Mouse (Mus musculus) forebrain, embryonic 14.5 days (tissue): ENCODE data around the gene Tnfrsf14. TPM values are rescaled to one million over a fixed set of nuclear protein-coding genes. Genes with fewer than 3 reads are reported as not detected.

Source experiments
- ATAC-seq: fragments of 200-750 bp; cut with Nextera tagmentation; 2 replicates; pipeline ENCODE4 v1.8.0; 2017; ENCODE audit warnings: mild to moderate bottlenecking, moderate library complexity
- DNase-seq: peaks from one replicate; pipeline ENCODE4 v3.0.0-alpha.2; 2015; ENCODE audit warnings: low spot score
- H3K27ac ChIP-seq: fragments of 300-500 bp; sonication (generic); 2 replicates; pipeline ENCODE4 v1.5.1; 2014; ENCODE audit warnings: low read depth, mild to moderate bottlenecking, control low read depth, low read length, moderate library complexity
- H3K27me3 ChIP-seq: fragments of 300-500 bp; sonication (generic); replicated peaks from 2 replicates; pipeline ENCODE4 v1.6.1; 2014; ENCODE audit warnings: low read length, control low read depth, mixed read lengths; ENCODE audit not compliant: control insufficient read depth, insufficient read depth
- H3K36me3 ChIP-seq: fragments of 300-500 bp; sonication (generic); 2 replicates; pipeline ENCODE4 v1.6.1; 2014; ENCODE audit warnings: low read length, control low read depth; ENCODE audit not compliant: control insufficient read depth, insufficient read depth
- H3K4me1 ChIP-seq: fragments of 300-500 bp; sonication (generic); 2 replicates; pipeline ENCODE4 v1.6.1; 2014; ENCODE audit warnings: antibody characterized with exemption, low read length, control low read depth; ENCODE audit not compliant: control insufficient read depth, insufficient read depth
- H3K4me2 ChIP-seq: fragments of 300-500 bp; sonication (generic); 2 replicates; pipeline ENCODE4 v1.6.1; 2014; ENCODE audit warnings: mild to moderate bottlenecking, control low read depth, low read length
- H3K4me3 ChIP-seq: fragments of 300-500 bp; sonication (generic); 2 replicates; pipeline ENCODE4 v1.5.1; 2014; ENCODE audit warnings: low read depth, low read length, control low read depth
- H3K9ac ChIP-seq: fragments of 300-500 bp; sonication (generic); 2 replicates; pipeline ENCODE4 v1.6.1; 2014; ENCODE audit warnings: mild to moderate bottlenecking, low read length, control low read depth, moderate library complexity
- H3K9me3 ChIP-seq: fragments of 300-500 bp; sonication (generic); replicated peaks from 2 replicates; pipeline ENCODE4 v1.6.1; 2016; ENCODE audit warnings: low read length, control low read depth, mixed read lengths; ENCODE audit not compliant: control insufficient read depth
- WGBS: fragments of 180-500 bp; shearing (Covaris S2); extraction: QIAGEN DNeasy Blood & Tissue Kit; methylation state at CpG from one replicate; pipeline ENCODE4 v1.1.7; 2014; 5-methylcytosine and 5-hydroxymethylcytosine counted together
- polyA plus RNA-seq: library from polyadenylated mRNA; unstranded; fragments of >200 nt; fragmentation: Nextera tagmentation; extraction: Ambion mirVana; gene quantifications from 2 replicates; pipeline ENCODE4 v1.2.1, GENCODE M21; 2014

Gene Tnfrsf14
- polyA plus RNA-seq, 1 experiment from 2014 or later, result not detected

DNA sequence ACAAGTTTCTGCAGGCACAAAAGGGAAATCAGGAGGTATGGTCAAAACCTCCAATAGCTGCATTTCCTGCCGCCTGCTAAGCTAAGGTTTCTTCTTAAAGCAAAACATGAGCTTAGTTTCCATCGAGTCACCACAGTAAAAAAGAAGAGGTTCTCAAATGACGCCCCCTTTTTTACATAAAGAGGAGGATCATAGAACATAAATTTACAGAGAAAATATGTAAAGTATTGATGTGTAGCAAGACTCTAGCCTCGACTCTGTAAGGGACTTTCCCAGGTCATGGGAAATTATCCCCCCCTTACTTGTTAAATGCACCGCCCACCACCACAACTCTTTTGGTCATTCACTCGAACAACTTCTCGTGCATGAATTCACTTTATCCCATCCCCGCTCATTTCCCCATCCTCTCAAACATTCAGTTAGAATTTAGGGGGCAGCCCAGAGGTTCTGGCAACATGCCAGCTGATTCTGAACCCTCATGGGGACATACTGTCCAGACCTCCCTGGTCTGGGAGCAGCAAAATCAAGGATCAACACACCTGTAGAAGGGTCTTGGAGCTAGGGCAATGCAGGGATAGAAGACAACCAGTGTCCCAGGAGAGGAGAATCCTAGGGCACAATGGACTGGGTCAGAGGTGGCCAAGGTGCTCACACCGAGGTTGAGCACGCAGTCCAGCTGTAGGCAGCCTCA is 14.4 kb upstream of the Tnfrsf14 start:
- no peaks in the 10 kb centered on the region for H3K27me3 ChIP-seq

DNA sequence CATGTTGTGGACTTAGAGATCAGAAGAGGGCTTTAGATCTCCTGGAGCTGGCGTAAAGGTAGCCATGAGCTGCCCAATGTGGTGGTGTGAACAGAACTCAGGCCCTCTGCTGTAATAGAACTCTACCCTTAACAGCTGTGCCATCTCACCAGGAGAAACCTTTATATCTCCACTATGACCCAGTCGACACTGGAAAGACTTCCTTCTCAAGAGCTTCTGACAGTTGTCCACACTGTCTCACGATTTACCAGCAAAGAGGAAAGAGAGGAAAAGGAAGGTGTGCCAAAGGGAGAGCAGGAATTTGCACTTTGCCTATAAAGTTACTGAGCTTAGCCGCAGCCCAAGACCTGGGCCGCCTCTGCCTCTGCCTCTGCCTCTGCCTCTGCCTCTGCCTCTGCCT is 13.5 kb upstream of the Tnfrsf14 start:
- H3K4me1 ChIP-seq, result peaks cover 10% of the 10 kb centered on the region
- no peak overlapping the region for H3K4me2 ChIP-seq
- no peaks in the 10 kb centered on the region for H3K27me3 ChIP-seq
- H3K4me3 ChIP-seq, result no peak overlapping the region
- DNase-seq (no peak), ATAC-seq (no peak)
- WGBS, result 94% methylated on average over 5 of the region's 5 CpGs
- H3K9me3 ChIP-seq, result no peaks in the 10 kb centered on the region
- no peak overlapping the region for H3K9ac ChIP-seq
- H3K36me3 ChIP-seq, result no peaks in the 10 kb centered on the region
- no peak overlapping the region for H3K27ac ChIP-seq

More for the DNA sequence above, 14.4 kb upstream of the Tnfrsf14 start:
- H3K36me3 ChIP-seq, result no peaks in the 10 kb centered on the region
- ATAC-seq (no peak), DNase-seq (no peak)
- no peak overlapping the region for H3K4me3 ChIP-seq
- H3K27ac ChIP-seq, result no peak overlapping the region
- WGBS, result 85% methylated on average over 10 of the region's 10 CpGs
- H3K4me1 ChIP-seq, result peaks cover 10% of the 10 kb centered on the region
- H3K9me3 ChIP-seq, result no peaks in the 10 kb centered on the region
- no peak overlapping the region for H3K9ac ChIP-seq
- H3K4me2 ChIP-seq, result no peak overlapping the region

DNA sequence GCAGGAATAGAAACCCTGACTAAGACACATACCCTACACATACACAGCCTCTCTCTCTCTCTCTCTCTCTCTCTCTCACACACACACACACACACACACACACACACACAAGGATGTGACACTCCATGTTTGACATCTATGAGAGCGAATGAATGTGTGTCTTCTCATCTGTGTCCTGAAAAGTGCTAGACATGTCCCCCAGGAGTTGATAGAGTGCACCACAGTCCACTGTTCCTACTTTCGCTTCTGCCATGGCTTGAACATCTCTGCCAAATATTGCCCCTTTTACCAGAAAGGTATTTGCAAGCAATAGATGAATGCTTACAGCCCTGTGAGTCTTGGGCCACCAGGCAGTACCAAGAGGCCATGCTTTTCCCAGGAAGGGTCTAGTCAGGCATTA is 11.8 kb upstream of the Tnfrsf14 start:
- DNase-seq, result no peak
- H3K9ac ChIP-seq, result no peak overlapping the region
- no peaks in the 10 kb centered on the region for H3K4me1 ChIP-seq
- no peaks in the 10 kb centered on the region for H3K9me3 ChIP-seq
- no peak overlapping the region for H3K4me3 ChIP-seq
- H3K36me3 ChIP-seq, result no peaks in the 10 kb centered on the region
- no peaks in the 10 kb centered on the region for H3K27me3 ChIP-seq
- no peak overlapping the region for H3K4me2 ChIP-seq
- no peak overlapping the region for H3K27ac ChIP-seq
- WGBS, result 85% methylated on average over 2 of the region's 2 CpGs
- no peak for ATAC-seq

DNA sequence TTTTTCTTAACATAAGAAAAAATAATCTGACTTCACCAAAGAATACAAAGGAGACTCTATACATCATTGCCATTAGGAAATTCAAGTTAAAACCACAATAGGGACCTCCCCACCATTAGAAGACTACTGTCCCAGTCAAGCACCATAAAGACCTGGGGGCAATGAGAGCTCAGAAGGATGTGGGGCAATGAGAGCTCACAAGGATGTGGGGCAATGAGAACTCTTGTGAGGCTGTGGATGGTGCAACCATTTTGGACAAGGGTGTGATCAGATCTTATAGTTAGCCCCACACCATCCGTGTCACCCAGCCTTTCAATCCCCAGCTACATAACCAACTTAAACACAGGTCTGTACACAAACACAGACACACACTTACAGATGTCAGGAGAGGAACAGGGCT is 9.4 kb upstream of the Tnfrsf14 start:
- DNase-seq (no peak), ATAC-seq (no peak)
- H3K4me2 ChIP-seq, result no peak overlapping the region
- no peak overlapping the region for H3K9ac ChIP-seq
- no peak overlapping the region for H3K27ac ChIP-seq
- 71% methylated on average over 1 of the region's 1 CpGs for WGBS
- no peak overlapping the region for H3K4me3 ChIP-seq
- no peaks in the 10 kb centered on the region for H3K36me3 ChIP-seq
- no peaks in the 10 kb centered on the region for H3K27me3 ChIP-seq
- H3K4me1 ChIP-seq, result no peaks in the 10 kb centered on the region
- no peaks in the 10 kb centered on the region for H3K9me3 ChIP-seq

DNA sequence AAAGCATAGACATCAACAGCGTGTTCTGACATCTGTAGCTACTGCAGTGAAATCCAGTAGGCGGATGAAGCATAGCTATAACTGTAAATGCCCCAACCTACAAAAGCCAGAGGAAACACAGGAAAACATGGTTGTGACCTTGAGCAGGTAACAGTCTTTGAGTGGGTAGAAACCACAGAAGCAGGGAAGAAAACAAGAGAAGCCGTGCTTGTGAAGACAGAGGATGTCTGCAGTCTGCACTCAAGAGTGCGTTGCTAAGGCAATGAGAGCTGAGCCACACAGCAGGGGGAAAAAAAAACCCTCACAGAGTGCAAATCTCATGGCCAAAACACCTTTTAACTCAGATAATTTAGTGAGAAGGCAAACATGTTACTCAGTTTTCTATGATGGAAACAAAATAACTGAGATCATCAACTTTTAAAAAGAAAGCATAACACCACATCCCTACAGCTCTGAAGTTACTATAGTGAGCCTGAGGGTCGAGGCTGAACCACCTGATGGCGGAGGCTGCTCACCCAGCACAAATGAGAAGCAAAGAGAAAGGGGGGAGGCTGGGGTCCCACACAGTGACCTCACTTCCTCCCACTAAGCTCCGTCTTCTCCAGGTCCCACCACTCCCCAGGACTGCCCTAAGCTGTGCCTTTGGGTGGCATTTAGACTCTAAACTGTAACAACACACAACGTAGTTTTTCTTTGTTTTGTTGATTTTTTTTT is 8.3 kb upstream of the Tnfrsf14 start:
- H3K27ac ChIP-seq, result no peak overlapping the region
- no peak for DNase-seq
- H3K4me3 ChIP-seq, result no peak overlapping the region
- no peak for ATAC-seq
- H3K4me2 ChIP-seq, result no peak overlapping the region
- no peaks in the 10 kb centered on the region for H3K27me3 ChIP-seq
- WGBS, result 51% methylated on average over 8 of the region's 8 CpGs
- H3K9ac ChIP-seq, result no peak overlapping the region
- no peaks in the 10 kb centered on the region for H3K9me3 ChIP-seq
- H3K4me1 ChIP-seq, result no peaks in the 10 kb centered on the region
- no peaks in the 10 kb centered on the region for H3K36me3 ChIP-seq

DNA sequence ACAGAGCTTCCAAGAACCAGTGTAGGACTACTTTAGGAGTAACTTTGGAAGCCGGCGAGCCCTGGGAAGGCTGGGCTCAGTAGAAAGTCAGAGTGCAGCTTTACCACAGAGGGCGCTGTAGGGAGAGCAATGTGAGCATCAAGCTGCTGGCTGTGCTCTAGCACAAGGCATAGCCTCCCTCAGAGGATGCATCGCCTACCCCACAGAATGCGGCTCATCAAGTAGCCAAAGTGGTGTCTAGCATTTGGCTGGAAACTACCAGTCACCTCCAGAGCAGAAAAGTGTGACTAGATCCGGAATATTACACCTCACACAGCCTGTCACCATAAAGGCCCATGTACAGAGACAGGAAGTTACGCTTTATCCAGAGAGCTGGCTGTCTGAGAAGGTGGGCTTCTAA is 7.4 kb upstream of the Tnfrsf14 start:
- H3K4me2 ChIP-seq, result no peak overlapping the region
- no peak overlapping the region for H3K9ac ChIP-seq
- no peak overlapping the region for H3K27ac ChIP-seq
- ATAC-seq (no peak), DNase-seq (no peak)
- H3K36me3 ChIP-seq, result no peaks in the 10 kb centered on the region
- no peaks in the 10 kb centered on the region for H3K27me3 ChIP-seq
- no peak overlapping the region for H3K4me3 ChIP-seq
- WGBS, result 82% methylated on average over 7 of the region's 7 CpGs
- H3K4me1 ChIP-seq, result no peaks in the 10 kb centered on the region
- no peaks in the 10 kb centered on the region for H3K9me3 ChIP-seq

DNA sequence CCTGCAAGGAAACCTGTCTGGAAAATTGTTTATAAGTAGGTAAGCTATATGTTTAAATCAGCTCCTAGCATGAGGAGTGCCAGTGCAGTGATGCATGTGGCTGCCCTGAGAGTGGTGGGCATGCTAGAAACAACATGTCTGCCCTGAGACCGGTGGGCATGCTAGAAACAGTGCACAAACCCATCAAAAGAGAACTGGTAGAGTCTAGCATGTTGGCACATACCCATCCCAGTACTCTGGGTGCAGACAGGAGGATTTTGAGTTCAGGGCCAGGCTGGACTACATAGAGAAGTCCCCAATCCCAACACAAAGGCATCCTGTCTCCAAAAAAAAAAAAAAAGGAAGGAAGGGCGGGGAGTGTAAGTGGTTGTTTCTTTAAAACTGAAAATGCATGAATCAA is 6.4 kb upstream of the Tnfrsf14 start:
- 89% methylated on average over 2 of the region's 2 CpGs for WGBS
- Histone ChIP-seq H3K4me3 (no peak overlapping the region), H3K27ac (no peak overlapping the region), H3K9me3 (no peaks in the 10 kb centered on the region), H3K36me3 (no peaks in the 10 kb centered on the region), H3K9ac (no peak overlapping the region), H3K4me2 (no peak overlapping the region), H3K27me3 (no peaks in the 10 kb centered on the region), H3K4me1 (no peaks in the 10 kb centered on the region)
- no peak for DNase-seq
- ATAC-seq, result no peak

DNA sequence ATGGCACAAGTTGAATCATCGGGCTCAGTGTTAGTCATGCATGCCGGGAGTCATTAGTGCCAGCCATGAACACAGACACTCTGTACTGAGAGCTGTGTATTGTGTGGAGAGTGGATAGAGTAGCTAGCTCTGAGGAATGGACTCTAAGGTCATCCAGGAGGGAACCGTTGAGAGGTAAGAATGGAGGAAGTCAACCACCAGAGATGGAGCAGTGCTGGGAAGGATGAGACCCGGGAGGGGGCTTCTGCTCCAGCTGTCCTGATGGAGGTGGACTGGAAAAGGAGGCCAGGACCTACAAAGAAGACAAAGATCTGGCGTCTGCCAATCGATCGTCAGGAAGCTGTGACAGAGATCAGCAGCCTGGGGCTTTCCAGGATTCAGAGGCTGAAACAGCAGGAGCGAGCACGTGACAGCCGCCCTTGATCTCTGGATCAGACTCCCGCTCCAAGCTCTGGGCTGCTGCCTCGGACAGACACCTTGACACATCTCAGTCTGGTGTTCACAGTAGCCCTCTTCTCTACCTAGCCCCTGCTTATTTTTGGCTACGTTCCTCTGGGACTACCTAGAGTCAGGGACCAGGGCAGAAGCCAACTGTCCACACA is 5.0 kb upstream of the Tnfrsf14 start:
- ATAC-seq (no peak), DNase-seq (no peak)
- Histone ChIP-seq H3K36me3 (no peaks in the 10 kb centered on the region), H3K4me1 (no peaks in the 10 kb centered on the region), H3K9me3 (no peaks in the 10 kb centered on the region), H3K4me2 (no peak overlapping the region), H3K9ac (no peak overlapping the region), H3K27me3 (no peaks in the 10 kb centered on the region), H3K4me3 (no peak overlapping the region), H3K27ac (no peak overlapping the region)
- 63% methylated on average over 13 of the region's 13 CpGs for WGBS

DNA sequence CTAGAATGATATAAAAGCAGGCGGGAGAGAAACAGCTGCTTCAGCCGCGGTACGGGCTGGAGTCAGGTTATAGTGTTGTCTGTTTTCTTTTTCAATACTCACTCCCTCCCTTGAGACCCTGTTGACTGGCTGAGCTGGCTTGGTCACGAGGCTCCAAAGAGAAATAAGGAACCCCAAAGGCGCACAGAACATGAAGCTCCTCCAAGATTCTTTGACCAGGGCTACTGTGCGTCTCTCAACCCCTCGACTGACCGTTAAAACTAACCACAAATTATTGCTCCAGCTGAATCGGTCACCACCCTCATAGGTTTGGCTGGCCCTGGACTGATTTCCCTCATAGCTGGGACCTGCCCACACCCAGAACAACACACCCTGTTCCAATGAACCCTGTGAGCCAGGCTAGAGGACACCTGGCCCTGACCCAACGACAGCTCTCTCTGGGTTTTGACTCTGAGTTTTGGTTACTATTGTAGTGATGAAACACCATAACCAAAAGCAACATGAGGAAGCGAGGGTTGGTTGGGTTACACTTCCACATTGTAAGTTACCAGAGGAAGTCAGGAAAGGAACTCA is 811 bp upstream of the Tnfrsf14 start:
- H3K4me2 ChIP-seq, result no peak overlapping the region
- H3K27me3 ChIP-seq, result no peaks in the 10 kb centered on the region
- H3K9me3 ChIP-seq, result no peaks in the 10 kb centered on the region
- ATAC-seq (no peak), DNase-seq (no peak)
- no peak overlapping the region for H3K27ac ChIP-seq
- H3K4me3 ChIP-seq, result no peak overlapping the region
- WGBS, result 85% methylated on average over 12 of the region's 12 CpGs
- H3K4me1 ChIP-seq, result no peaks in the 10 kb centered on the region
- H3K36me3 ChIP-seq, result no peaks in the 10 kb centered on the region
- no peak overlapping the region for H3K9ac ChIP-seq
